8 mouse cellular contexts compared by ENCODE assay signal in genomic region chrX:7604879-7605574, GRCm38 (mm10). TPM values are rescaled to one million over a fixed set of nuclear protein-coding genes. Genes with fewer than 3 reads are reported as not detected.
DNase-seq lines count a peak whose midpoint lies in the region; ATAC-seq and TF ChIP-seq lines count a peak whose summit lies in the region.

Gene Ccdc22, minus strand, starts transcription at chrX:7605517.

- ATAC-seq in frontal cortex, adult (ENCODE audit: low TSS enrichment), result peak; percentile 90
- ATAC-seq in lung, postnatal 0 days, result peak; percentile 99

- H3K27me3 ChIP-seq in hindbrain, embryonic 10.5 days (ENCODE audit: insufficient read depth, poor library complexity, severe bottlenecking), result peaks cover 12% of the 10 kb centered on the region
- no peaks in the 10 kb centered on the region for H3K27me3 ChIP-seq in lung, postnatal 0 days (replicated peaks; ENCODE audit: insufficient read depth, low read length)

- peak within 1 kb of the TSS; percentile 53 for H3K4me2 ChIP-seq in lung, postnatal 0 days (replicated peaks; ENCODE audit: low read depth, low read length)

- no peak within 1 kb of the TSS; the same call in 1 of the 2 replicates for H3K9ac ChIP-seq in lung, postnatal 0 days (replicated peaks; ENCODE audit: low read depth)

- 0 out of 2 replicates have a peak, but pooled peaks cover 3% of the 10 kb centered on the region for H3K9me3 ChIP-seq in hindbrain, embryonic 10.5 days
- H3K9me3 ChIP-seq in lung, postnatal 0 days (ENCODE audit: low read length), result no peaks in the 10 kb centered on the region

- 0 out of 2 replicates have a peak, but pooled peaks cover 10% of the 10 kb centered on the region for H3K36me3 ChIP-seq in hindbrain, embryonic 10.5 days
- H3K36me3 ChIP-seq in lung, postnatal 0 days (ENCODE audit: insufficient read depth, low read length), result no peaks in the 10 kb centered on the region

- H3K27ac ChIP-seq in hindbrain, embryonic 10.5 days, result peak within 1 kb of the TSS; percentile 75
- no peak within 1 kb of the TSS for H3K27ac ChIP-seq in lung, postnatal 0 days (ENCODE audit: low read length)

- TF ChIP-seq EP300 in lung, postnatal 0 days (IDR thresholded peaks at IDR 0.05), result no peak

- peak within 1 kb of the TSS; percentile 54 for H3K4me3 ChIP-seq in hindbrain, embryonic 10.5 days
- peak within 1 kb of the TSS; percentile 41 for H3K4me3 ChIP-seq in lung, postnatal 0 days (ENCODE audit: low read depth, low read length)

- peak; percentile 92 for DNase-seq in MEL-GATA-1-ER (ENCODE audit: extremely low read depth, low read depth)
- DNase-seq in cerebellum, adult 8-10 months, result peak; percentile 73
- peak; percentile 76 for DNase-seq in hindbrain, embryonic 10.5 days (ENCODE audit: low spot score)
- peak; percentile 89 for DNase-seq in layer of hippocampus, adult 9-11 months
- peak; percentile 93 for DNase-seq in lung, postnatal 0 days (ENCODE audit: low spot score)
- peak; percentile 52 for DNase-seq in ovary, postnatal 14 days (ENCODE audit: low spot score)
- peak; percentile 82 for DNase-seq in thymus, postnatal 14 days

- 21% methylated on average over 28 of the region's 28 CpGs for WGBS in hindbrain, embryonic 10.5 days
- WGBS in lung, postnatal 0 days, result 17% methylated on average over 28 of the region's 28 CpGs

- no peak for TF ChIP-seq CTCF in lung, postnatal 0 days (IDR thresholded peaks at IDR 0.05)

- H3K4me1 ChIP-seq in hindbrain, embryonic 10.5 days (replicated peaks), result peaks cover 8% of the 10 kb centered on the region
- no peaks in the 10 kb centered on the region for H3K4me1 ChIP-seq in lung, postnatal 0 days (ENCODE audit: insufficient read depth, low read depth, low read length)

RNA-seq across cellular contexts. Expression of gene Ccdc22, which starts in this region (rescaled TPM):
- polyA plus RNA-seq in hindbrain, embryonic 10.5 days (2016; fragmentation: Nextera tagmentation; extraction: Ambion mirVana), result 33.5 and 34.4 TPM in 2 replicates
- polyA plus RNA-seq in lung, postnatal 0 days (2015; fragmentation: Nextera tagmentation; extraction: Ambion mirVana), result 18.2 and 18.8 TPM in 2 replicates
